Comparison of ENCODE assay signal across 8 mouse cellular contexts in the genomic region with DNA sequence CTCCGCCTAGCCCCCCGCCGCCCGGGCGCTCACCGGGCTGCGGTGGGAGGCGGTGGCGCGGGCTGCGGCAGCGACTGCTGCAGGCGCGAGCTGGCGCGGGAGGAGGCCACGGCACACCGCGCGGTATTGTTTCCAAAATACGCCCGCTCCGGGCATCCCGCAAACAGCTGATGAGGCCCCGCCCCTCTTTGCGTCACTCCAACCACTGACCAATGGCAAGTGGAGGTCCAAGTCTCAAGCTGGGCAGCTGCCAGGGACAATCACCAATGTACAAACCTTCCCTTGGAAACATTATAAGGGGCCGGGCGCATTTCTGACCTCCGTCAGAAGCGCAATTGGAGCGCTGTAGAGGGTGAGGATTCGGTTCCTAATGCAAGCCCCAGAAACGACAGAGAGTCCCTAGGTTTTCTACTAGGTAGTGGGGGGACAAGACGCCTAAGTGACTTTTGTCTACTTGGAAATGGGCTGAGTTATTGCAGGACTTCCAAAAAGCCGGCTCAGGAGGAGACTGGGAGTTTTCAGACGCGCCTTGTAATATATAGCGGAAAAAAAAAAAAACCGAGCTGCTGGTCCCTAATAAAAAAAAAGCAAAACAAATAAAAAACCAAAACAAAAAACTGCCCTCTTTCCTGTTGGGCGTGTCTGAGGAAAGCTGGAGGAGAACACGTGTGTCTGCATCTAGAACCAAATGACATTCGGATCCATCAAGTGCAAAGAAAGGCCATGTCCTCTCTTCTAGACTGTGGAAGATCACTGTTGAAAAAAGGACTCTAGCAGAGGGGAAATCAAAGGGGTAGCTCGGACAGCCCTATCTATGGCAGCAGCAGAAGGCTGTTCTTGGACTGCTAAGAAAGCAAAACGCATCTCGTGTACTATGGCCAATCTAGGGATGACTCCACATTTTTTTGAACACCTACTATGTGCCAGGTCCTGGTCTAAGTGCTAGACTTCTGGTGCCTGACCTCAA. TPM values are rescaled to one million over a fixed set of nuclear protein-coding genes. Genes with fewer than 3 reads are reported as not detected.
DNase-seq lines count a peak whose midpoint lies in the region; ATAC-seq lines count a peak whose summit lies in the region.

Gene Bmf (minus strand): TSS at position 181 of the 967 bp plus-strand sequence.

- intact Hi-C loops in left cerebral cortex, postnatal 36 days (cut with DNase I) = loop anchor here (2.0 to 5.0 kb wide), 3 partner anchors 37 to 63 kb away; no protein-coding TSS in a partner anchor

- peaks cover 13% of the 10 kb centered on the region for H3K4me1 ChIP-seq in embryonic facial prominence, embryonic 11.5 days (ENCODE audit: control insufficient read depth, insufficient read depth, low read length)
- peaks cover 46% of the 10 kb centered on the region for H3K4me1 ChIP-seq in intestine, embryonic 16.5 days (ENCODE audit: control insufficient read depth, insufficient read depth, low read length)
- H3K4me1 ChIP-seq in midbrain, embryonic 10.5 days = peaks cover 60% of the 10 kb centered on the region

- no peaks in the 10 kb centered on the region for H3K9me3 ChIP-seq in embryonic facial prominence, embryonic 11.5 days (replicated peaks; ENCODE audit: control insufficient read depth, low read length)
- H3K9me3 ChIP-seq in intestine, embryonic 16.5 days (ENCODE audit: control insufficient read depth, low read length) = no peaks in the 10 kb centered on the region; the same call in 1 of the 2 replicates
- H3K9me3 ChIP-seq in midbrain, embryonic 10.5 days (replicated peaks) = no peaks in the 10 kb centered on the region

- ATAC-seq in embryonic facial prominence, embryonic 11.5 days (replicated peaks; ENCODE audit: insufficient number of reproducible peaks, low FRiP score, low TSS enrichment, low read depth) = peak; percentile 84
- peak; percentile 80 for ATAC-seq in intestine, embryonic 16.5 days

- H3K27me3 ChIP-seq in embryonic facial prominence, embryonic 11.5 days (ENCODE audit: control insufficient read depth, insufficient read depth, low read length) = no peaks in the 10 kb centered on the region
- no peaks in the 10 kb centered on the region for H3K27me3 ChIP-seq in intestine, embryonic 16.5 days (replicated peaks; ENCODE audit: control insufficient read depth, insufficient read depth, low read length)
- peaks cover 30% of the 10 kb centered on the region for H3K27me3 ChIP-seq in midbrain, embryonic 10.5 days (ENCODE audit: low read depth, poor library complexity, severe bottlenecking)

- H3K27ac ChIP-seq in embryonic facial prominence, embryonic 11.5 days (replicated peaks; ENCODE audit: low read depth, low read length) = peak within 1 kb of the TSS; percentile 47
- peak within 1 kb of the TSS; percentile 50; the same call in 1 of the 2 replicates for H3K27ac ChIP-seq in intestine, embryonic 16.5 days (ENCODE audit: low read length)
- H3K27ac ChIP-seq in midbrain, embryonic 10.5 days (replicated peaks) = peak within 1 kb of the TSS; percentile 92

- 1% methylated on average over 45 of the region's 45 CpGs for WGBS in embryonic facial prominence, embryonic 11.5 days
- WGBS in intestine, embryonic 16.5 days = under 1% methylated on average over 45 of the region's 45 CpGs
- 2% methylated on average over 45 of the region's 45 CpGs for WGBS in midbrain, embryonic 10.5 days

- H3K4me2 ChIP-seq in embryonic facial prominence, embryonic 11.5 days (ENCODE audit: low read depth, low read length) = peak within 1 kb of the TSS; percentile 88
- H3K4me2 ChIP-seq in intestine, embryonic 16.5 days (ENCODE audit: low read depth, low read length) = peak within 1 kb of the TSS; percentile 97

- peak within 1 kb of the TSS; percentile 93 for H3K4me3 ChIP-seq in embryonic facial prominence, embryonic 11.5 days (ENCODE audit: low read depth, low read length)
- H3K4me3 ChIP-seq in intestine, embryonic 16.5 days (ENCODE audit: low read length) = peak within 1 kb of the TSS; percentile 91
- peak within 1 kb of the TSS; percentile 95 for H3K4me3 ChIP-seq in midbrain, embryonic 10.5 days

- no peaks in the 10 kb centered on the region for H3K36me3 ChIP-seq in embryonic facial prominence, embryonic 11.5 days (replicated peaks; ENCODE audit: control insufficient read depth, insufficient read depth, low read depth, low read length)
- no peaks in the 10 kb centered on the region for H3K36me3 ChIP-seq in intestine, embryonic 16.5 days (ENCODE audit: control insufficient read depth, insufficient read depth, low read length)
- H3K36me3 ChIP-seq in midbrain, embryonic 10.5 days = no peaks in the 10 kb centered on the region

- peak; percentile 99 for DNase-seq in adrenal gland, postnatal 14 days
- peak; percentile 99 for DNase-seq in embryonic facial prominence, embryonic 11.5 days (ENCODE audit: low spot score)
- DNase-seq in gonadal fat pad, adult 2 months (ENCODE audit: low read depth) = no peak
- DNase-seq in left cerebral cortex, postnatal 36 days (ENCODE audit: low spot score in 2 of 2) = peak; percentile 86 to 92
- DNase-seq in midbrain, embryonic 10.5 days (ENCODE audit: low spot score) = peak; percentile 98
- peak; percentile 90 to 91 for DNase-seq in right cerebral cortex, postnatal 36 days (ENCODE audit: low spot score in 2 of 2)
- DNase-seq in urinary bladder, postnatal 4 days (ENCODE audit: low spot score in 2 of 2) = peak; percentile 97 to 99

- H3K9ac ChIP-seq in embryonic facial prominence, embryonic 11.5 days (replicated peaks; ENCODE audit: low read length) = peak within 1 kb of the TSS; percentile 80
- H3K9ac ChIP-seq in intestine, embryonic 16.5 days (ENCODE audit: low read depth, low read length) = peak within 1 kb of the TSS; percentile 87

RNA-seq across cellular contexts. Expression of gene Bmf, which starts in this region (rescaled TPM):
- total RNA-seq in adrenal gland, postnatal 14 days (2021) = 14.4 and 26.8 TPM in 2 replicates
- polyA plus RNA-seq in embryonic facial prominence, embryonic 11.5 days (2014; fragmentation: Nextera tagmentation; extraction: Ambion mirVana) = 5.0 and 5.1 TPM in 2 replicates
- polyA plus RNA-seq in gonadal fat pad, adult 2 months (2012; rRNA removed) = 15.8 and 19.2 TPM in 2 replicates
- 2.3 and 2.4 TPM in 2 replicates for polyA plus RNA-seq in intestine, embryonic 16.5 days (2015; fragmentation: Nextera tagmentation; extraction: Ambion mirVana)
- 1 to 10 TPM; 4.8 to 5.8 TPM for total RNA-seq in left cerebral cortex, postnatal 36 days (2021)
- 2.9 and 3.0 TPM in 2 replicates for polyA plus RNA-seq in midbrain, embryonic 10.5 days (2016; fragmentation: Nextera tagmentation; extraction: Ambion mirVana)
